Mouse (Mus musculus) erythroblast, adult 5-6 weeks (primary cell): ENCODE data around the gene C2cd2l. TPM values are rescaled to one million over a fixed set of nuclear protein-coding genes. Genes with fewer than 3 reads are reported as not detected.
"Not testable (repeated sequence)": the region's sequence is repeated elsewhere in the genome, so short reads cannot be mapped to it uniquely, and the experiment has no call there.

Experiments used
- ATAC-seq: replicated peaks from 2 replicates; pipeline ENCODE4 v1.8.0; 2016; ENCODE audit warnings: moderate number of reproducible peaks, mild to moderate bottlenecking, moderate TSS enrichment, inconsistent platforms; ENCODE audit not compliant: poor library complexity, low FRiP score, severe bottlenecking
- total RNA-seq, 2 experiments: library from RNA; stranded (forward) in 1 of 2; stranded (reverse) in 1 of 2; fragments of 150-400 nt in 1 of 2; fragments of 200-764, 138-1000 nt in 1 of 2; gene quantifications; 2 replicates each; pipeline versions ENCODE4 v1.2.3 to v1.2.4; 2015 to 2017; ENCODE audit warnings: low replicate concordance in 2 of 2

The C2cd2l gene
- total RNA-seq, 2 experiments from 2014 or later, result 13.4 to 17.0 TPM

DNA sequence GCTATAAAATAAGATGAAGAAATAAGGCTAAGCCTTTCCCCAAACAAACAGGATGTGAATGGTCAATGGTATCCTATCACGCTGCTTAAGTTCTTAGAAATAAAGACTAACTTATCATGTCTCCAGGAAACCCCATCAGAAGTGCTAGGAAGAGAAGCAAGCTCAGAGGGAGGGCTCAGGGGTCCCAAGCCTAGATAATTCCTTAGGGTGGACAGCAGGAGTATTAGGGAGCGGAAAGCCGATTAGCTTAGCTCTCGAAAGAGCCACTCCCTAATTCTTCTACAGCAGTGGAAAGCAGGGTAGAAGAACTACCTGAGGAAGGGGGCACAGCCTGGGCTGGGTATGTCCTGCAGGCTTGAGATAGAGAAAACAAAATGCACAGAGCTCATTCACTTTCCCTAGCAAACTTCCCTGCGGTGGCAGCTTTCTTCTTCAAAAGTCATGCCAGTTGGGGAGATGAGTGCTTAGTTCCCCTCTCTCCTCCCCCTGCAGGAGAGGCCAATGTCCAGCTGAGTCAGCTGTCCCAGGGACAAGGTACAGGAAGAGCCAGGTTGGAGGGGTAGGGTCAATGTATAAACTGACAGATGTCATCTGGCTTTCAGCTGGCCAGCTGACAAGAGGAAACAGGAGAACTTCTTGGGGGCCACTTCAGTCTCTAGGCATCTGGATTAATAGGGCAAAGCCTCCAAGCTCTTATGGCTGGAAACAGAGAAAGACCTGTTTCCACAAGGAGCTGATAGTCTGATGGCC is 1.8 kb downstream of the C2cd2l start:
- no peak for ATAC-seq

- no peak for ATAC-seq
These were observed 2.6 kb downstream of the C2cd2l start for GRCm38 (mm10) chr9:44317452-44317851.

- ATAC-seq, result no peak
These were observed 5.2 kb downstream of the C2cd2l start for GRCm38 (mm10) chr9:44314910-44315309.

DNA sequence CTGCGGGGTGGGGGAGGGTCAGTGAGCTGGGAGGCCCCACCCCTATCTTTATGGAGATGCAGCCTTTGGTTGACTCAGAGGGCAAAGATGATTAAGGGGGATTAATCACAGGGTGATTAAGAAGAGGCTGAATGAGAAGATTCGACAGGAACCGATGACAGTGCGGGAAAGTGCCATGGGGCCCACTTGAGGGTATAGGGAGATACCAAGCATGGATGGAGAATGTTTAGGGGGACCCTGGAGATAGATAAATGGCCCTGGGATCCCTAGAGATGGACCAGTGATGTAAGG is 5.9 kb downstream of the C2cd2l start:
- no peak for ATAC-seq

GRCm38 (mm10) chr9:44313476-44314256 is 6.4 kb downstream of the C2cd2l start:
- ATAC-seq, result no peak

GRCm38 (mm10) chr9:44311136-44312134 is 8.7 kb downstream of the C2cd2l start:
- ATAC-seq, result no peak

DNA sequence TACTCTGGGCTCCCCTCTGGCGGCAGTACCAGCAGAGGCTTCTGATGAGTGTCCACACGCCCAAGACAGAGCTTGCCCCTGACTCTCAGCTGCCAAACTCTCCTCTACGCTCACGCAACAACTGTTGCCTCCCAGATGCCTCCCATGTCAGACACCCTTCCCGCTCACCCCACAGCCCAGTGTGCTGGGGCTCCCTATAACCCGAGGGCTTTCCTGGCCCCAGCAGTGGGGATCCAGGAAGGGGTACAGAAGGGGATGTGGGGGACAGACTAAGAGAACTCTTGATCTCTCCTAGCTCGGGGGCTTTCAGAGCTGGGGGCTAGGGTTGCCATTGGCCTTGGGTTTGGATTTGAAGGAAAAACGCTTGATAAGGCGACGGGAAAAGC is 9.3 kb downstream of the C2cd2l start:
- ATAC-seq, result no peak

DNA sequence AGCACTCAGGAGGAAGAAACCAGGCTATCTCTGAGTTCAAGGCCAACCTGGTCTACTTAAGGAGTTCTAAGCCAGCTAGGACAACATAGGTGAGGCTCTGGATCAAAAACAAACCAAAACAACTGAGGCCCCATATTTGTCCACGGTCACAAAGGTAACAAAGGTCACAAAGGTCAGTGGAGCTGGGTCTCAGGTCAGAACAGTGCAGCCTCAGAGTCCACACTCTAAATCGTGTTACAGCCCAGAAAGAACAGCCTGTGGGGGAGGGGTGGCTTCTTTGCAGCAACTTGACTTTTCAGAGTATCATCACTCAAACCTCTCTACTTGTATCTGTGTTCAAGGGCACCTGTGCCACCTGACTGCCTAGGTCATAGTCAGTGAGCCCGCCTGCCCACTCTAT is 10.3 kb downstream of the C2cd2l start:
- no peak for ATAC-seq

GRCm38 (mm10) chr9:44307248-44307647 is 12.8 kb downstream of the C2cd2l start:
- ATAC-seq, result no peak

DNA sequence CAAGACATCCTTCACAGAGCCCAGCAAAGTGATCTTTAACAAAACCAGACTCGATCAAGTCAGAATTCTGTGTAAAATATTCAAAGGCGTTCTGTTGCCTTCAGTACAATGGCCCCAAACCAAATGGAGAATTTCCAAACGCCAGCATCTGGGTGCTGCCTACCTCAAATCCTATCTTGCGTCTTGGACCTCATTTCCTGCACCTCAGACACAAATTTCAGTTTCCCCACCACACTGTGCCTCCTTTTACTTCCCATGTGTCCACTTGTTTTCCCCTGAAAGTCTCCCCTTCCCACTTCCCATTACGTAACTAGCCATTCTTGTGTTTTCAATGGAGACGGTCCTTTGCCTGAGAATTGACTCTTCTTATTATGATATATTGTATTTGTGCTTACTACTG is 13.6 kb downstream of the C2cd2l start:
- ATAC-seq, result no peak

GRCm38 (mm10) chr9:44305466-44306079 is 14.5 kb downstream of the C2cd2l start, which contains the start of gene Hinfp:
TSS of gene Hinfp (minus strand) at chr9:44305671.
- ATAC-seq, result peak; percentile 98

DNA sequence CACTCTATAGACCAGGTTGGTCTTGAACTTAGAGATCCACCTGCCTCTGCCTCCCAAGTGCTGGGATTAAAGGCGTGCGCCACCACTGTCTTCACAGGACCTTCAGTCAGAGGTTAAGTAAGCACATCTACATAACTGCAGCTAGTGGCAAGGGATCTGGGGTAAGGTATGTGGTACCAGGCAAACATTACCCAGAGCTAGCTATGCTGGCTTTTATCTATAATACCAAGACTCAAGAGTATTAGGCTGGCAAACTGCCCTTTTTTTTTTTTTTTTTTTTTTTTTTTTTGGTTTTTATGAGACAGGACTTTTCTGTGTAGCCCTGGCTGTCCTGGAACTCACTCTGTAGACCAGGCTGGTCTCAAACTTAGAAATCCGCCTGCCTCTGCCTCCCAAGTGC is 20.1 kb downstream of the C2cd2l start:
- ATAC-seq, result not testable (repeated sequence)

DNA sequence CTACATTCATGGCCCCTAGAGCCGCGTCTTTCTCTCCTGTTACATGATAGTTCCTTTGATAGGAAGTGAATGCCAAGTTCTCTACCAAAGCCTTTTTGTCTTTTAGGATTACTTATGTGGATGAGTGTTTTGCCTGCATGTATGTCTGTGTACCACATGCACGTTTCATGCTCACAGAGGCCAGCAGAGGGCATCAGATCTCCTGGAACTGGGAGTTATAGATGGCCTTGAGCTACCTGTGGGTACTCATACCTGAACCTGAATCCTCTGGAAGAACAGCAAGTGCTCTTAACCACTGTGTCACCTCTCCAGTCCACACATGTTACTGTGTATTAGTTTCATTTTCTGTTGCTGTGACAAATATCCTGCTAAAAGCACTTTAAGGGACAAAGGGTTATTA is 27.6 kb downstream of the C2cd2l start:
- ATAC-seq, result peak; percentile 51

DNA sequence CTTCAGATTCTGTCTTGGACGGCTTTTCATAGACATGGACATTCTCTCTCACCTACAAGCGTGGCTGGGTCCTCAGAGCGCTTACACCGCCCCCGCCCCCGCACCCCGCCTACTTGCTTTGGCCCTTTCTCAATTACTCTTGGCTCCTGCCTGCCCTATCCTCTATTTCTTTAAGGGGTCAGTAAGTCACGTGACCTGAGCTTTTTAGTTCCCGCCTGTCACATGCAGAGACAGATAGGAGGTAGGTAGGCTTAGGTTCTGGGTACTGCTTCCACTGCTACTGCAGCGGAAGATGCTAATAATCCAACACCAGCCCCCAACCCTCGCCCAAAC is 31.2 kb downstream of the C2cd2l start:
- ATAC-seq, result peak; percentile 13; the same call in 1 of the 2 replicates

DNA sequence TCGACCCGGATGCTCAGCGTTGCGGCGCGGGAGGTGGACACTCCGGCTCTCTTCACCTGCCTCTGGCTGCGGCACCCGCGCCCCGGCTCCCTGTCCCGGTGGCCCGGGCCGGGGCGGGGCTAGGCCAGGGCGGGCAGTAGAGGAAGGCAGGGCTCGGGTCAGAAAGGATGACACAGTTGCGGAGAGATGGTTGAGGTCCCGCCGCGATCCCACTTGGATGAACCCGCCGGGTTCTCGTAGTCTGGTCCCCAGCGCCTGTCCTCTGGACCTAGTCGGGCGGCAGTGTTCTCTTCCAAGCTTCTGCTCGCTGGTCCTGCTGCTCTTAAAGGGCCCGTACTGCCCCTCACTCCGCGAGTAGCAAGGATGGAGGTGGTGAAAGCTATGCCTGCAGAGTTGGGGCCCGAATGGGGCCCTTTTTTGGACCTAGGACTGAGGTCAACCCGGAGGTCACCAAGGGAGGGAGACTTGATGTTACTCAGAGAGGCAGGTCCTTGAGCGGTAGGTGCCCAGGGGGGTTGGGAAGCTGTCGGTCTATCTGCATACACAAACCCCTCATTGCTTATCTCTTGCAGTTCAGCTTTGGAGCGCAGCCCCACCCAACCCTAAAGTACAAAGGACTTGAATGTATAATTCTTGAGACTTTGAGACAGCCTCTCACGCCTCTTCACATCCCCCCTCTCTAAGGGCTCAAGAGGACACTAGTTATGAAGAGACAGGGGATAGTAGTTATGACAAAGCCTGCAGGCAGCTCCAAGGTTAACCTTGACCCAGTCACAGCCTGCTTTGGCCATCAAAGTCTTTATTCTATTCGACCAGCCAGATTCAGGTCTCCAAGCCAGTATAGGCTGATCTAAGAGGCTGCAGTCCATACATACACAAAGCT is 31.8 kb downstream of the C2cd2l start, which contains the start of gene Abcg4:
Abcg4 (minus strand) TSS at position 540 of the 883 bp plus-strand sequence.
- ATAC-seq, result peak; percentile 68

DNA sequence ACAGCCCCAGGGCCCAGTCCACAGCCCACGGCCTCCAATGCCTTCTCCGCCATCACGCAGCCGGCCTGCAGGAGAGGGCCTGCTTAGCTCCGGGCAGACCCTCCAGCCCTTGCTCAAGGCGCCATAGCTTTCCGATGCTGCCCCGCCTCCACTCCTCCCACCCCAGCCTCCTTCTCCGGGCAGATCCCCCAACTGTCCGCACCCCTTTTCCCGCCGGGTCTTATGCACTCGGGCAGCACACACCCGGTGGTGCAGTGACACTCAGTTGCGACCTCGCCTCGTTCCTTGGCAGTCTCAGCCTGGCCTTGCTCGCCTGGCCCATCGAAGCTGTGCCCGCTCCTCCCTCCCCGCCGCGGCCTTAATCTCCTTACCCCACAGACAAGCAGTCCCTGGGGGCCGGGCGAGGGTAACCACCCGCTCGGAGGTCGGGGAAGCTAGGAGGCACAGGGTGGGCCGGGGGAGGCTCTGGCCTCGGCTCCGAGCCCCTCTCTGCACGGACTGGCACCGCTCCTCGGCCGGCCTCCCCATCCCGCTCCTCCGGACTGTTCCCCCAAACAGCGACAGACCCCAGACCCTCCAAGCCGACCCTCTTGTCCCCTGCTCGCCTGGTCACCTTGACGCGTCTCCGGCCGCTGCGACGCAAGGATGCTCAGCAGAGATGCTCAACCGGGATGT is 32.5 kb downstream of the C2cd2l start:
- ATAC-seq, result peak; percentile 41

- peak; percentile 27 for ATAC-seq
These were observed 33.1 kb downstream of the C2cd2l start for GRCm38 (mm10) chr9:44287003-44287400.

- ATAC-seq, result peak; percentile 63
These were observed 33.7 kb downstream of the C2cd2l start for GRCm38 (mm10) chr9:44286256-44286850.
